Mouse (Mus musculus) heart, embryonic 16.5 days (tissue): Measurements from ENCODE around the gene Nfkbiz. TPM values are rescaled to one million over a fixed set of nuclear protein-coding genes. Genes with fewer than 3 reads are reported as not detected.
"Not testable (repeated sequence)": the region's sequence is repeated elsewhere in the genome, so short reads cannot be mapped to it uniquely, and the experiment has no call there.

Experiments
- ATAC-seq: fragments of 200-750 bp; cut with Nextera tagmentation; replicated peaks from 2 replicates; pipeline ENCODE4 v1.8.0; 2017; ENCODE audit warnings: moderate number of reproducible peaks; ENCODE audit not compliant: insufficient read depth, low FRiP score; ENCODE audit errors: extremely low read depth
- H3K27ac ChIP-seq: fragments of 300-500 bp; sonication (generic); 2 replicates; pipeline ENCODE4 v1.5.1; 2014; ENCODE audit warnings: mild to moderate bottlenecking, low read length, control low read depth, moderate library complexity
- H3K27me3 ChIP-seq: fragments of 300-500 bp; sonication (generic); 2 replicates; pipeline ENCODE4 v1.6.1; 2014; ENCODE audit warnings: low read length, mixed read lengths; ENCODE audit not compliant: control insufficient read depth, insufficient read depth
- H3K36me3 ChIP-seq: fragments of 300-500 bp; sonication (generic); 2 replicates; pipeline ENCODE4 v1.6.1; 2014; ENCODE audit not compliant: control insufficient read depth, insufficient read depth
- H3K4me1 ChIP-seq: fragments of 300-500 bp; sonication (generic); 2 replicates; pipeline ENCODE4 v1.6.1; 2014; ENCODE audit warnings: low read length, mixed read lengths; ENCODE audit not compliant: control insufficient read depth, insufficient read depth
- H3K4me2 ChIP-seq: fragments of 300-500 bp; sonication (generic); 2 replicates; pipeline ENCODE4 v1.6.1; 2014; ENCODE audit warnings: low read depth, mild to moderate bottlenecking, control low read depth, low read length
- H3K4me3 ChIP-seq: fragments of 300-500 bp; sonication (generic); 2 replicates; pipeline ENCODE4 v1.5.1; 2014; ENCODE audit warnings: mild to moderate bottlenecking, control low read depth, low read length
- H3K9ac ChIP-seq: fragments of 300-500 bp; sonication (generic); 2 replicates; pipeline ENCODE4 v1.6.1; 2014; ENCODE audit warnings: low read length, control low read depth
- H3K9me3 ChIP-seq: fragments of 300-500 bp; sonication (generic); replicated peaks from 2 replicates; pipeline ENCODE4 v1.6.1; 2016; ENCODE audit warnings: low read length; ENCODE audit not compliant: control insufficient read depth
- WGBS: fragments of 180-500 bp; shearing (Covaris S2); extraction: QIAGEN DNeasy Blood & Tissue Kit; methylation state at CpG from one replicate; pipeline ENCODE4 v1.1.7; 2014; 5-methylcytosine and 5-hydroxymethylcytosine counted together
- polyA plus RNA-seq: library from polyadenylated mRNA; unstranded; fragments of >200 nt; fragmentation: Nextera tagmentation; extraction: Ambion mirVana; gene quantifications from 2 replicates; pipeline ENCODE4 v1.2.1, GENCODE M21; 2015

Nfkbiz gene
- polyA plus RNA-seq = 2.9 and 3.2 TPM in 2 replicates

DNA sequence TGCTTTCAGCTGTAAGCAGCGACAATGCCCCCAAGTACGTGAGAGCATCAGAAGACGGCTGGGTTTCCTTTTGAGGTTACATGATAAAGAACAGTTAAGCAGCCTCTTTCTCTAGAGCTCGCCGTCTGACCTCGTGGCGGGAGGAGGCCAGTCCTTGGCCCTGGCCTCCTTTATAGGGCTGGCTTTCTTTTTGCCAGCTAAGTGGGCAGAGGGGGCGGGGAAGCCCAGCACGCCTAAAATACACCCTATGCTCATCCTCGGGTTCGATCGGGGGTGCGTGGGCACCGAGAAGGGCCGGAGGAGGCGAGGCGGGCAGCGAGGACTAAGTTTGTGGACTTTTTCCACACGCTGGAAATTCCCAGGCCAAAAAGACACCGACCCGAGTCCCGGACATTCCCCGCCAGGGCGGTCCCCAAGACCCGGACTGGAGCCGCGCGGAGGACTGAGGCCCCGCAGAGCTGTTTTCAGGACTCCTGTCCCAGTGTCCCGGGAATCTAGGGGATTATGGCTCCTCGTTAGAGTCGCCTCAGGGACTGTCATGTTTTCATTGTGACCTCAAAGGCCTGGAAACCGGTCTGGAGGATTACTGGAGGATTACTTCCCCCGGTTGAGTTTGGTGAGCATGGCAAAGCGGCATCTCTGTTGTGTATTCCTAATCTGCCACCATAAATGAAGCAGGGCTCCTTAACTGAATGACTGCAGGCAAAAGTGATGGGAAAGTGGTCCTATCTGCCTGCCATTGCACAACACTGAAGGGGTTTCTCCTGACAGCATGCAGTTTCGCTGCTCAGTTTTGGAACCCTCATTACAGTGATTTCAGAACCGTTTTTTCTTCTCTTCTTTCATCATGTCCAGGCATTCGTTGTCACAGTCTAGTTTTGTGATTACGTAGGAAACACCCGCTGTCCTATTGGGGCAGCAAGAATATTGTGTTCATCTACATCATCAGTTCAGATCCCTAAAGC lies at the start of gene Nfkbiz:
Gene Nfkbiz, minus strand, starts transcription at position 390 of the 965 bp plus-strand sequence.
- Histone ChIP-seq H3K4me2 (peak within 1 kb of the TSS; percentile 83), H3K9me3 (no peaks in the 10 kb centered on the region), H3K4me3 (peak within 1 kb of the TSS; percentile 82), H3K27ac (peak within 1 kb of the TSS; percentile 94), H3K9ac (peak within 1 kb of the TSS; percentile 88), H3K4me1 (peaks cover 8% of the 10 kb centered on the region), H3K27me3 (no peaks in the 10 kb centered on the region), H3K36me3 (peaks cover 2% of the 10 kb centered on the region; the same call in 1 of the 2 replicates)
- peak; percentile 95 for ATAC-seq
- WGBS = under 1% methylated on average over 40 of the region's 40 CpGs

DNA sequence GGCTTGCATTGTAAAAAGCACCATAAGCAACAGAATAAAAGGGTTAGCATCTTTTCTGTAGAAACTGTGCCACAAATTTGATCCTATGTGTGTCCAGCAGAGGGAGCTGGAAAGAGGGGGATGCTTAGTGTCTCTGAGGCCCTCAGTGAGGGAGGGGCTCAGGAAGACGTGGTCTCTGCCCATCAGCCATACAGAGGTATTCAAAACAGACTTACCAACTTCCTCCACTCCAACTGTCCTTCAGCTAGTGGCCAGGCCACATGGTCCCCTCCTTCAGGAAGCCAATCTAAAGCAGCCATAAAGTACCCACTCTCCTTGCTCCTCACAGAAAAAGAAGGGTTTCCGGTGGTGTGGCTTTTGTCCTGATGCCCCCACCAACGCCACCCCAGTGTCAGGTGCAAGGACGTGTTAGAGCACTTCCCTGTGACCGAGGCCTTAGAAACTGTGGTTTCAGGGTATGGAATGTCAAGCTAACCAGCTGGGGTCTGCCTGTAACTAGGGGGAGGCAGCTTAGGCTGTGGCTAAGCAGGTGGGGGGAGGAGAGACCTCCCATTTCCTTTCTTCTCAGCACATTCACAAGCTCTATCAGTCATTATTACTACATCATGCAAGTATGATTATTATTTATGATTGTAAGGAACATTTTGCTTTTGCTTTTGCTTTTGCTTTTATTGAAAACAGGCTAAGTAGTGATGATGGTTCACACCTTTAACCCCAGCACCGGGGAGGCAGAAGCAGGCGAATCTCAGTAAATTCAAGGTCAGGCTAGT lies 49.3 kb upstream of the Nfkbiz start:
- ATAC-seq = peak; percentile 45
- no peak overlapping the region for H3K4me3 ChIP-seq
- H3K36me3 ChIP-seq = 0 out of 2 replicates have a peak, but pooled peaks cover 2% of the 10 kb centered on the region
- no peaks in the 10 kb centered on the region for H3K27me3 ChIP-seq
- no peak overlapping the region for H3K27ac ChIP-seq
- no peak overlapping the region for H3K4me2 ChIP-seq
- H3K9me3 ChIP-seq = no peaks in the 10 kb centered on the region
- no peaks in the 10 kb centered on the region for H3K4me1 ChIP-seq
- 55% methylated on average over 7 of the region's 7 CpGs for WGBS
- H3K9ac ChIP-seq = no peak overlapping the region

DNA sequence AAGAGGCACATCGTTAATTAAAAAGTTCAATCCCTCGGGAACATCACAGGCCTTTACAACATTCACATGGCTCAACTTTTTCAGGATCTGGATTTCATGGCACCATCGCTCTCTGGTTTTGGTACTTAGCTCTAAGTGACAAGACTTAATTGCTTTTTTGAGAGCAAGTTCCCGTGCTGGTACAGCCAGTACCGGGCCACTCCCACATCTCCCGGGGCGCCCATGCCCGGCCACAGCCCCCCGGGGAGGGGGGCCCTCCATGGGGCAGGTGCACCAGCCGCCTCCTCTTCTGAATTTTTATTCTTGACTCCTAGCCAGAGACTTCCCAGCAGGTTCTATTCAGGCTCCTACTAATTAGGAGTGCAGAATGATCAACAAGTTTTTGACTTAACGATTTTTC lies 45.5 kb upstream of the Nfkbiz start:
- no peak overlapping the region for H3K9ac ChIP-seq
- ATAC-seq = no peak
- H3K4me3 ChIP-seq = no peak overlapping the region
- no peaks in the 10 kb centered on the region for H3K4me1 ChIP-seq
- 82% methylated on average over 11 of the region's 11 CpGs for WGBS
- H3K27me3 ChIP-seq = no peaks in the 10 kb centered on the region
- H3K36me3 ChIP-seq = 0 out of 2 replicates have a peak, but pooled peaks cover 2% of the 10 kb centered on the region
- no peak overlapping the region for H3K4me2 ChIP-seq
- H3K27ac ChIP-seq = no peak overlapping the region
- no peaks in the 10 kb centered on the region for H3K9me3 ChIP-seq

DNA sequence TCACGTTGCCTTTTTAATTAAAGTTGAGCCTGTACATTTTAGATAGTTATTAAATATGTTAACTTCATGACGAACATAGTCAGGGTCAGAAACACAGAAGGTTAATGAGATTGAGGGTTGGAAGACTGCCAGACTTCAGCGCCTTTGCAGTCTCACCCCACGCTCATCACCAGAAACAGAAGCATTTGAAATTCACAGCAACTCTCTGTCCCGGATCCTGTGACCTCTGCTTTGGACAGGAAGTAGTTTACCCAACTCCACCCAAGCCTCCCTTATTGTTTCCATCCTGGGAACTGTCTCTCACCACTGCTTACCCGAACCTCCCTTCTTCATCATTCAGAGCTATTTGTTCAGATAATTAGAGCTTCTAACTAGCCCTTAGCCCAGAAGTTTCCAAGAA lies 37.3 kb upstream of the Nfkbiz start:
- Histone ChIP-seq H3K36me3 (no peaks in the 10 kb centered on the region), H3K4me2 (no peak overlapping the region), H3K9ac (no peak overlapping the region), H3K27me3 (no peaks in the 10 kb centered on the region), H3K9me3 (no peaks in the 10 kb centered on the region), H3K27ac (no peak overlapping the region), H3K4me3 (no peak overlapping the region), H3K4me1 (0 out of 2 replicates have a peak, but pooled peaks cover 4% of the 10 kb centered on the region)
- WGBS = 28% methylated on average over 6 of the region's 6 CpGs
- peak; percentile 23; the same call in 1 of the 2 replicates for ATAC-seq

DNA sequence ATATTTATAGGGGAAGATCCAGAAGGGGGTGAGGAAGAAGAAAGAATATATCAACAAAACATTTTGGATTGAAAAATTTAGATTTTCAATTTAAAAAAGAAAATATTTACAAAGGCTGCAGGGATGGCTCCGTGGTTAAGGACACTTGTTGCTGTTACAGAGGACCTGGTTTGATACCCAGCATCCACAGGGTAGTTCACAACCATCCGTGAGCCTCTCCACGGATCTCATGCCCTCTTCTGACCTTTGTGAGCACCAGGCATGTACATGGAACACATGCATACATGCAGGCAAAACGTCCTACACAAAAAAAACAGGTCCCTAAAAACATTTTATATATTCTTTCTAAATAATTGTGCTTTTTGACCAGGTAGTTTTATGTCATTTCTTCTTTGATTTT lies 25.1 kb upstream of the Nfkbiz start:
- Histone ChIP-seq H3K9ac (no peak overlapping the region), H3K4me3 (no peak overlapping the region), H3K4me1 (no peaks in the 10 kb centered on the region), H3K27me3 (no peaks in the 10 kb centered on the region), H3K4me2 (no peak overlapping the region), H3K9me3 (no peaks in the 10 kb centered on the region), H3K36me3 (no peaks in the 10 kb centered on the region), H3K27ac (no peak overlapping the region)
- ATAC-seq = no peak
- 55% methylated on average over 4 of the region's 4 CpGs for WGBS

DNA sequence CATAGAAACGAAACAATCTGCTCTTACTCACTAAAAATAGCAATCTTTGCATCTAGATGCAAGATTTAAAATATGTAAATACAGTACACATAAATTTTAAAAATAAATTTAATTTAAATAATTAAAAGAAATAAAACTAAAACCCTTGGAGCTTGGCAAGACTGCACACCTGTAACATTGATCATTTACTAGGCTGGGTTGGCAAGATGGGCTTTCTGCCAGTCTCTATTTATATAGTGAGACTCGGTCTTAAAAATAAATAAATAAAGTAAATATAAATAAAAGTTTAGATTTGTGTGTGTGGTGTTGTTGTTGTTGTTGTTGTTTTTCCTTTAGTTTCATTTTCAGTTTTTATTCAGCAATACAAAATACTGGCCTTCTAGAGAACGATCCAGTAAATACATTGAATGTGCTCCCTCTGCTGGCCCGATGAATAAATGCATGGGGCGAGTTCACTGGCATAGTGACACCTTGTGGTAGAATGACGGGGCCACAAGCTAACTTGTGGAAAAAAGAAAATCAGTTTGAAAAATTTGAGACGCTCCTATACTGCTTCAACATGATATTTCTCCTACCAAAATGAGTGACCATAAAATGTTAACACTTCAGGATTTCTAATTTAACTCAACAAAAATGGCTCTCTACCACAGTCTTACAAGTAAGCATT lies 24.6 kb upstream of the Nfkbiz start:
- H3K27me3 ChIP-seq = no peaks in the 10 kb centered on the region
- no peak overlapping the region for H3K27ac ChIP-seq
- H3K4me1 ChIP-seq = no peaks in the 10 kb centered on the region
- no peak for ATAC-seq
- 21% methylated on average over 7 of the region's 7 CpGs for WGBS
- no peak overlapping the region for H3K4me2 ChIP-seq
- H3K36me3 ChIP-seq = no peaks in the 10 kb centered on the region
- H3K9ac ChIP-seq = no peak overlapping the region
- H3K4me3 ChIP-seq = no peak overlapping the region
- no peaks in the 10 kb centered on the region for H3K9me3 ChIP-seq

DNA sequence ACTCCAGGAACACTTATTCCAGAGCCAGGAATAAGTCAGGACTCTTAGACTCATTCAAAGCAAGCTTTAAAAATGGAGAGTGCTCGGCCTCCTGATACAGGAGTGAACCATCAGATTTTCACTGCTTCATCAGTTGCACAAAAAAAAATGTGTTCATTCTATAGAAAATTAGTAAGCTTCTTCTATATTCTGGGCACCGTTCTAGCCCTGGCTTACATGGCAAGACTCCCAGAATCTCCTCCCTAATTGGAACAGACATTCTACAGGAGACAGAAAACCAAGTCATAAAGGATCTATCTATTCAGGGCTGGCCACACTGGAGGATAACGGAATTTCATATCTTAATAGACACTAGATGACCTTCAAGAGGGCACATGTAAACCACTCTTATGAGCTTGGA lies 22.4 kb upstream of the Nfkbiz start:
- whole genome bisulfite sequencing = 65% methylated on average over 3 of the region's 3 CpGs
- Histone ChIP-seq H3K9ac (no peak overlapping the region), H3K4me2 (no peak overlapping the region), H3K36me3 (peaks cover 2% of the 10 kb centered on the region; the same call in 1 of the 2 replicates), H3K4me3 (no peak overlapping the region), H3K27ac (no peak overlapping the region), H3K9me3 (no peaks in the 10 kb centered on the region), H3K27me3 (no peaks in the 10 kb centered on the region), H3K4me1 (no peaks in the 10 kb centered on the region)
- no peak for ATAC-seq

DNA sequence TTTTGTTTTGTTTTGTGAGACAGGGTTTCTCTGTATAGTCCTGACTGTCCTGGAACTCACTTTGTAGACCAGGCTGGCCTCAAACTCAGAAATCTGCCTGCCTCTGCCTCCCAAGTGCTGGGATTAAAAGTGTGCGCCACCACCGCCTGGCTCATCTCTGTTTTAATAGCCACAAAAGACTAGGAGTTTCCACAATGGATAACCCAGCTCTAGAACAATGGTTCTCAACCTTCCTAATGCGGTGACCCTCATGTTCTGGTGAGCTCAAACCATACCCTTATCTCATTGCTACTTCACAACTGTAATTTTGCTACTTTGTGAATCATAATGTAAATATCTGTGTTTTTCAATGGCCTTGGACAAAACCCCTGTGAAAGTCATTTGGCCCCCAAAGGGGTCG lies 20.7 kb upstream of the Nfkbiz start:
- H3K9me3 ChIP-seq, H3K36me3 ChIP-seq, H3K27me3 ChIP-seq, H3K4me3 ChIP-seq, H3K4me2 ChIP-seq, H3K9ac ChIP-seq, H3K4me1 ChIP-seq, H3K27ac ChIP-seq, ATAC-seq: not testable (repeated sequence)
- WGBS = 96% methylated on average over 4 of the region's 4 CpGs
